Mouse (Mus musculus) ovary, adult 18-20 months (tissue): Measurements from ENCODE around the gene Fam107a.

Experiments used
- DNase-seq: peaks from one replicate; pipeline ENCODE4 v3.0.0; 2022; ENCODE audit warnings: low spot score, mixed read lengths

Gene Fam107a

GRCm38 (mm10) chr14:8256881-8257280 is 60.9 kb downstream of the Fam107a start:
- DNase-seq: no peak

GRCm38 (mm10) chr14:8256072-8256471 is 61.8 kb downstream of the Fam107a start:
- no peak for DNase-seq

GRCm38 (mm10) chr14:8255076-8255729 is 62.6 kb downstream of the Fam107a start:
- DNase-seq: no peak

DNA sequence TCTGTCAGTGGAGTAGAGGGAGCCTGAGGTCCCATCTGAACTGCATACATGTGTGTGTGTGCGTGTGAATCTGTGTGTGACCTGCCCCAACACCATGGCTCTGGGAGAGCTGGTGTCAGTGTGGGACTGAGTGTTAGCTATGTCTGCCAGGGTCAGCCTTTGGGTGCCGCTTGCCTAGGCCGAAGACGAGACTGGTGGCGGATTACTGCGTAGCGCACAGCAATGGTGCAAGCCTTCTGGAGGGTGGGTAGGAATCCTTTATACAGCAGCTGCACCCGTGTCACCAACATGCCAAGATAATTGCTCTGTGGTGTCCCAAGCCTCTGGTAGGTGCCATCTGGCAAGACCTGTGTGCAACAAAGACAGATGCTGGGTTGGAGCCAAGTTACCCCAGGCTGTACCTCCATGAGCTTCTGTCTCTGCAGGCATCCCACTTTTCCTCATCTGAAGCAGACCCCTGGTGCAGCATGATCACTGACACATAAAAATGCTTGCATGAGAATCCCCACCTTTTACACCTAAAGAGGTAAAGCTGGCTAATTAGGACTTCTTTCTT is 66.4 kb downstream of the Fam107a start:
- no peak for DNase-seq

- no peak for DNase-seq
These were observed 67.5 kb downstream of the Fam107a start for GRCm38 (mm10) chr14:8250141-8250871.

DNA sequence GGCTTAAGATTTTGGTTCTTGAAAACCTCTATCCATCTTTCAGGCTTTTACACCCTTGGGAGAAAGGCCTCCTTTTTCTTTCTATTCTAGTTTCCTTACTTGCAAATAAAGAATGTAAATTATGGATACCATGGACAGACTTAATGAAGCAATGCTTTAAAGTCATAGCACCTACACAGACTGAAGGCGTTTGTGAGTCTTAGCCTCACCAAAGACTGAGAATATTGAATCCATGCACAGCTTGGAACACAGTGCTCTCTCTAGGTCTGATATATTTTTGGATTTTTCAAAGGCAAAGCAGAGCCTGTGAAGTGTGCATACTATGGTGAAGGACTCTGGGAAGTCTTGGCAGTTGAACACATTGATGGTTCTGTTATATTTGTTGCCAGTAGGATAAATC is 68.6 kb downstream of the Fam107a start:
- DNase-seq: no peak

- no peak for DNase-seq
These were observed 70.9 kb downstream of the Fam107a start for GRCm38 (mm10) chr14:8246878-8247277.
